Comparison of ENCODE assay signal across 23 mouse cellular contexts in genomic region chr5:76483811-76484210, GRCm38 (mm10). TPM values are rescaled to one million over a fixed set of nuclear protein-coding genes. Genes with fewer than 3 reads are reported as not detected.
A peak's percentile ranks its signal among the peaks of the same experiment; 100 is the strongest.
DNase-seq lines count a peak whose midpoint lies in the region; ATAC-seq lines count a peak whose summit lies in the region.
"Had no signal": no experiment of that assay in that cellular context is flagged by ENCODE, and none has a peak within 500 bp of the region (broad histone marks: within the 10 kb centered on the region; RNA-seq: fewer than 3 reads in every experiment).

TSS of gene Gm7271 (plus strand) at chr5:76484040.

- no peak within 1 kb of the TSS for H3K4me2 ChIP-seq in hindbrain, embryonic 13.5 days
- no peak within 1 kb of the TSS for H3K4me2 ChIP-seq in neural tube, embryonic 13.5 days
- H3K4me2 ChIP-seq in neural tube, embryonic 15.5 days = no peak within 1 kb of the TSS
- H3K4me2 ChIP-seq: embryonic facial prominence, embryonic 12.5 days; forebrain, embryonic 12.5 days; heart, embryonic 11.5 days; hindbrain, embryonic 14.5 days; intestine, embryonic 15.5 days had no signal

- H3K36me3 ChIP-seq in hindbrain, embryonic 10.5 days = no peaks in the 10 kb centered on the region
- no peaks in the 10 kb centered on the region for H3K36me3 ChIP-seq in hindbrain, embryonic 13.5 days
- H3K36me3 ChIP-seq in neural tube, embryonic 13.5 days = no peaks in the 10 kb centered on the region
- no peaks in the 10 kb centered on the region for H3K36me3 ChIP-seq in neural tube, embryonic 15.5 days
- H3K36me3 ChIP-seq: embryonic facial prominence, embryonic 12.5 days; forebrain, embryonic 12.5 days; intestine, embryonic 15.5 days had no signal

- DNase-seq in hindbrain, embryonic 10.5 days (ENCODE audit: low spot score) = peak; percentile 20
- DNase-seq in mesoderm, embryonic 11.5 days (ENCODE audit: low read depth, low spot score) = peak; percentile 43
- no peak for DNase-seq in thymus, postnatal 10 days (ENCODE audit: low spot score in 2 of 2)
- no peak for DNase-seq in layer of hippocampus, adult 9-11 months
- DNase-seq: adrenal gland, postnatal 25 days; cerebellum, adult 18-20 months; cerebellum, adult 9-11 months; gastrocnemius, postnatal 10 days; heart, adult 2 months had no signal

- H3K4me1 ChIP-seq in hindbrain, embryonic 10.5 days (replicated peaks) = peaks cover 10% of the 10 kb centered on the region
- H3K4me1 ChIP-seq in hindbrain, embryonic 13.5 days (replicated peaks) = no peaks in the 10 kb centered on the region
- H3K4me1 ChIP-seq in neural tube, embryonic 13.5 days (replicated peaks) = no peaks in the 10 kb centered on the region
- H3K4me1 ChIP-seq in neural tube, embryonic 15.5 days = no peaks in the 10 kb centered on the region
- H3K4me1 ChIP-seq: embryonic facial prominence, embryonic 12.5 days; forebrain, embryonic 12.5 days; intestine, embryonic 15.5 days had no signal

- no peak within 1 kb of the TSS; the same call in 1 of the 2 replicates for H3K9ac ChIP-seq in hindbrain, embryonic 13.5 days
- no peak within 1 kb of the TSS for H3K9ac ChIP-seq in neural tube, embryonic 13.5 days
- H3K9ac ChIP-seq in neural tube, embryonic 15.5 days (replicated peaks) = no peak within 1 kb of the TSS
- H3K9ac ChIP-seq: embryonic facial prominence, embryonic 12.5 days; forebrain, embryonic 12.5 days; hindbrain, embryonic 14.5 days; intestine, embryonic 15.5 days had no signal

- peak within 1 kb of the TSS; percentile 59; the same call in 1 of the 2 replicates for H3K27ac ChIP-seq in hindbrain, embryonic 10.5 days
- H3K27ac ChIP-seq in hindbrain, embryonic 13.5 days = no peak within 1 kb of the TSS
- H3K27ac ChIP-seq in neural tube, embryonic 13.5 days (replicated peaks) = no peak within 1 kb of the TSS
- H3K27ac ChIP-seq in neural tube, embryonic 15.5 days (replicated peaks) = no peak within 1 kb of the TSS
- H3K27ac ChIP-seq: embryonic facial prominence, embryonic 12.5 days; forebrain, embryonic 12.5 days; heart, adult 2 months; hindbrain, embryonic 14.5 days; intestine, embryonic 15.5 days had no signal

- no peak for ATAC-seq in hindbrain, embryonic 13.5 days (ENCODE audit: low FRiP score)
- no peak for ATAC-seq in neural tube, embryonic 13.5 days (ENCODE audit: low read depth)
- ATAC-seq in neural tube, embryonic 15.5 days (ENCODE audit: low FRiP score) = no peak
- ATAC-seq: activated CD4-positive, CD25-positive, alpha-beta regulatory T cell, adult 4 months; forebrain, embryonic 16.5 days; intestine, embryonic 15.5 days; Patski had no signal

- H3K27me3 ChIP-seq in hindbrain, embryonic 10.5 days (ENCODE audit: insufficient read depth, poor library complexity, severe bottlenecking) = no peaks in the 10 kb centered on the region
- no peaks in the 10 kb centered on the region for H3K27me3 ChIP-seq in hindbrain, embryonic 13.5 days
- H3K27me3 ChIP-seq in neural tube, embryonic 13.5 days = no peaks in the 10 kb centered on the region
- no peaks in the 10 kb centered on the region for H3K27me3 ChIP-seq in neural tube, embryonic 15.5 days (replicated peaks)
- H3K27me3 ChIP-seq: CH12.LX; embryonic facial prominence, embryonic 12.5 days; forebrain, embryonic 12.5 days; intestine, embryonic 15.5 days had no signal

- H3K4me3 ChIP-seq in hindbrain, embryonic 10.5 days = peak within 1 kb of the TSS; percentile 28; the same call in 1 of the 2 replicates
- H3K4me3 ChIP-seq in hindbrain, embryonic 13.5 days = no peak within 1 kb of the TSS
- H3K4me3 ChIP-seq in neural tube, embryonic 13.5 days = no peak within 1 kb of the TSS
- H3K4me3 ChIP-seq in neural tube, embryonic 15.5 days (replicated peaks) = no peak within 1 kb of the TSS
- H3K4me3 ChIP-seq: embryonic facial prominence, embryonic 12.5 days; forebrain, embryonic 12.5 days; heart, adult 2 months; intestine, embryonic 15.5 days had no signal

- 52% methylated on average over 5 of the region's 5 CpGs for WGBS in hindbrain, embryonic 10.5 days
- WGBS in hindbrain, embryonic 13.5 days = 61% methylated on average over 5 of the region's 5 CpGs
- 49% methylated on average over 5 of the region's 5 CpGs for WGBS in neural tube, embryonic 13.5 days
- WGBS in neural tube, embryonic 15.5 days = 50% methylated on average over 5 of the region's 5 CpGs

- no peaks in the 10 kb centered on the region for H3K9me3 ChIP-seq in hindbrain, embryonic 10.5 days
- H3K9me3 ChIP-seq in hindbrain, embryonic 13.5 days = no peaks in the 10 kb centered on the region
- H3K9me3 ChIP-seq in neural tube, embryonic 13.5 days = no peaks in the 10 kb centered on the region
- H3K9me3 ChIP-seq in neural tube, embryonic 15.5 days (replicated peaks) = no peaks in the 10 kb centered on the region
- H3K9me3 ChIP-seq: embryonic facial prominence, embryonic 12.5 days; forebrain, embryonic 12.5 days; intestine, embryonic 15.5 days had no signal

RNA-seq across cellular contexts. Expression of gene Gm7271, which starts in this region (rescaled TPM):
- 3.6 and 13.2 TPM in 2 replicates for polyA plus RNA-seq in hindbrain, embryonic 10.5 days (2016; fragmentation: Nextera tagmentation; extraction: Ambion mirVana)
- 1.8 and 2.4 TPM in 2 replicates for polyA plus RNA-seq in hindbrain, embryonic 13.5 days (2015; fragmentation: Nextera tagmentation; extraction: Ambion mirVana)
- 11.6 and 15.5 TPM in 2 replicates for polyA plus RNA-seq in neural tube, embryonic 13.5 days (2015; fragmentation: Nextera tagmentation; extraction: Ambion mirVana)
- 7.3 and 9.8 TPM in 2 replicates for polyA plus RNA-seq in neural tube, embryonic 15.5 days (2015; fragmentation: Nextera tagmentation; extraction: Ambion mirVana)
- polyA plus RNA-seq: activated CD4-positive, CD25-positive, alpha-beta regulatory T cell, adult 4 months; forebrain, embryonic 12.5 days; forebrain, embryonic 16.5 days; frontal cortex, adult 2 months; heart, adult 2 months; heart, embryonic 11.5 days; heart, embryonic 16.5 days; hindbrain, embryonic 14.5 days; intestine, embryonic 15.5 days; Patski had no signal

Comparison
In these comparisons a context has a peak if more than half of its experiments do, and no peak if none do; other contexts are left out.
1. DNase-seq: peak in hindbrain, embryonic 10.5 days (single experiment) and mesoderm, embryonic 11.5 days (single experiment); none in thymus, postnatal 10 days (0 of 2) and layer of hippocampus, adult 9-11 months (single experiment).